Mouse (Mus musculus) heart, postnatal 14 days (tissue): ENCODE measurements at regions not wholly inside any gene's neighbourhood (a gene's known extent, or its start where the extent isn't known, plus 50 kb on each side); places are given as distances from the start of the nearest gene placed in this dataset.

ENCODE experiments used
- DNase-seq, 2 experiments: peaks; one replicate each; pipeline ENCODE4 v3.0.0; 2021 to 2022
- intact Hi-C: fragments of 180-260 bp; cut with DNase I; formaldehyde crosslinking; loops from one replicate; pipeline ENCODE4 v1.15.1; 2025
- microRNA-seq, 2 experiments: library from miRNA; unstranded; fragments of <30 nt; microRNA quantifications; one replicate each; pipeline ENCODE4 v1.2.0; 2021 to 2022

- DNase-seq: no peak
- intact Hi-C loops: no loop called here
Measured at GRCm38 (mm10) chr7:36531559-36531958, 166.4 kb upstream of the Tshz3 start.

DNA sequence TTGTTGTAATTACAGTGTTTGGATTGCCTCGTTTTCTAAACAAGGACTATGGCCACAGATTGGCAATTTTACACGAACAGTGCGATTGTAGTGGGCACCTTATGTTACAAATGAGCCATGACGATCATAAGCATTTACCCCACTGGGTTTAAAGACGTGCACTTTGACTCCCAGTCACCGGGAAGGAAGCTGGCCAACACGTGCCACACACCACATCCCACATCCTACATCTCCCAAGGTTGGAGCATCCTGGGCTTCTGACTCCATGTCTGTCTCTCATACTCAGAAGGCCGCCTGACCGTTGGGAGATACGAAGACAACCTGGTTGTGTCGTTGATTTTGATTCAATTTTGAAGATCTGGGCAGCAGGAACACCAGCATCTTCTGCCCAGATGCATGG is 159.8 kb upstream of the Tshz3 start:
- intact Hi-C loops: no loop called here
- no peak for DNase-seq

- DNase-seq: no peak
- intact Hi-C loops: no loop called here
Measured at GRCm38 (mm10) chr7:36548007-36548406, 149.9 kb upstream of the Tshz3 start.

DNA sequence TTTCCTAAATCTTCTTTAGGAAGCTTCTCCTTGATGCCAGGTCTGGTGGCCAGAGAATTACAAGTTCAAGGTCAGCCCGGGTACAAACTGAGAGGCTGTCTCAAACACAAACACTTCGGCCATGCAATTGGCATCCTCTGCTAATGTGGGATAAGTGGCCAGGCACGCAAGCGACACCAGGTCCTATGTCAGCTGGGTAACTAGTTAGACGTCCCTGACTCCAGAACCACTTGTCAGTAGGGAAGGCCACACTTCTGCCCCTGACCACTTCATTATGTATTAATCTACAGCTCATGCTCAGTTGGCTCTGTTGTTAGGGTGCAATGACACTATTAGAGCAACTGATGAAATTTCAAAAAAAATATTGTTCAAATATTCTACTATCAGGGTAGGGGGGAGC is 149.5 kb upstream of the Tshz3 start:
- no peak for DNase-seq
- intact Hi-C loops: no loop called here

DNA sequence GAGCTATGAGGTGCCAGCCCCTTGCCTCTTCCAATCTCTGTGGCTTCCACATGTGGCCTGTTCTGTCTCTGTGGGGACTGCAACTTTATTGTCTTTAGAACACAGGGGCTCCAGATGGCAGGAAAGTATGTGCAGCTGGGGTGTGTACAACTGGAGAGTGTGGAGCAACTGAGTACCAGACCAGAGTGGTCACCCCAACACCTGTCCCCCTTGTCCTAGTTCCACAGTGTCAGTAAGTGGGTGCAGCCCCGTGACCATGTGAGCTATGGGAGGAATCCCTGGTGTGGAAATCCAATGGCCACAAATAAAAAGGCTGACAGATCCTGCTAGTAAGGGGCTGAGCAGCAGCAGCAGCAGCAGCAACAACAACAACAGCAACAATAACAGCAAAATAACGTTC is 126.9 kb upstream of the Tshz3 start:
- DNase-seq: no peak
- intact Hi-C loops: no loop called here

- intact Hi-C loops: no loop called here
- DNase-seq: no peak
Measured at GRCm38 (mm10) chr7:36582074-36582473, 115.8 kb upstream of the Tshz3 start.

DNA sequence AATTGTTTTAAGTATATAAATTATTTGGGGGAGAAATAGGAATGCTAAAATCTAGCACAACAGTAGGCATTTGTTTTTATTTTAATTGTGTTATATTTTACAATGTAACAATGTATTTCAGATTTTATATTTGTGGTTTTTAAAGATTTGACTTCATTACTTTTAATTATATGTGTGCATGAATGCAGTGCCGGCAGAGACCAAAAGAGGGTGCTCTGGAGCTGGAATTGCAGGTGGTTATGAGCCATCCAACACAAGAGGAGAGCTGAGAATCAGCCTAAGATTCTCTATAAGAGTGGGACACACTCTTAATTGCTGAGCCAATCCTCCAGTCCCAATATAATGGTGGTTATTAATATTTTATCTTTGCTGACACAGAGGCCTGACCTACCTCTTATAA is 112.9 kb upstream of the Tshz3 start:
- no peak for DNase-seq
- intact Hi-C loops: no loop called here

- intact Hi-C loops: no loop called here
- no peak for DNase-seq
Measured at GRCm38 (mm10) chr7:36591496-36591895, 106.4 kb upstream of the Tshz3 start.

DNA sequence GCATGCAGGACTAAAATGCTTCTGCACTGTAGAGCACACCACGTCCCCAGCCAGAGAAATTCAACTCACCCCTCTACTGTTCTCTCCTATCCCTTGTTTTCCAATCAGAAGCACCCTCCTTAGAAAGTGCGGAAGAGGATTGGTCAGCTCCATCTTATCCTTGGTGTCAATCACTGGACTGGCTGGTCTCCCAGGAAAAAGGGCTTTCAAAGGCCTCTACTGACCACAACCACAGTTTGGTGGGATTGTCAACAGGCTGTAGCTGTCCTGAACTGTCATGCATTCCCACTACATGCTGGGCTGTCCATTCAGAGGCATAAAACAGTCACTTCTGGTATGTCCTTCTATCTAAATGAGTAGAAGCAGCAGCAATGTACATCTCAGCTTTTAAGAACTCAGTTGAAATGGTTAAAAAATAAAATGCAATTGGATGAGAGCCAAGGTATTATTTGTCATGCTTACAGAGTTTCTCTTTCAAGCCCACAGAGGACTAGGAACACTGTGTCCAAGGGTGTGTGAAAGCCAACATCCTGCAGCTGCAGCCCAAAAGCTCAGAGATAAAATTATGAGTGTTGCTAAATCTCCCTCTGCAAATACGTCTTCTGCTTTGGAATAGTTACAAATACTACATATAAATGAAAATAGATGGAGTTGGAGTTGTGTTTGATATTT is 101.2 kb upstream of the Tshz3 start:
- DNase-seq: peak; percentile 29 to 35
- intact Hi-C loops: no loop called here

DNA sequence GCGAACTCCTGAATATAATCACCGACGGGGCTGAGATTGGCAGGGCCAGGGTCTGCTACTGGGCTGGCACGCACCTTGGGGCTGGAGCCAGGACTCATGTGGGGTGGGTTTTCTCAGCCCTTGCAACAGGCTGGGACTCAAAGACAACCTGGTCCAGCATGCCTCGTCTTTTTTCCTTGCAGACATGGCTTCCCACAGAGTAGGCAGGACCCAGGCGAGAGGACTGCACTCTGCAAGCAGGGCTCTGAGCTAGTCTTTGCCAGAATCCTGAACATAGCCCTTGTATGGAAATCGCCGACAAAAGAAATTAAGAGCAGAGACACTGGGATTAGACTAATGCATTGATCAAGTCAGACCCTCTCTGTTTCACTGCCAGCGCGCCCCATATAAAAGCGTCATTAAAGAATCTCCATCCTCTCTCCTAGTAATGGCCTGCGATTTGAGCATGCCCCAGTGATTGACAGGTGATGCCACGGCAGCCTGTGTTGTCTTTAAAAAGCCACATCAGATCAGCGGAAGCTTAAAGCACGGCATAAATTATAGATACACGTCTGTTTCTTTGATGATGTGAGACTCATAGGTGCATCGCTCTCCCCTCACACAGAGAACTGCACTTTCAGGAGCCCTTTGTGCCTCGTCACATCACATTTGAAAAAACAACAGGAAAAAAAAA is 92.8 kb upstream of the Tshz3 start:
- intact Hi-C loops: no loop called here
- DNase-seq: no peak

GRCm38 (mm10) chr7:36620256-36620655 is 77.7 kb upstream of the Tshz3 start:
- no peak for DNase-seq
- intact Hi-C loops: no loop called here

DNA sequence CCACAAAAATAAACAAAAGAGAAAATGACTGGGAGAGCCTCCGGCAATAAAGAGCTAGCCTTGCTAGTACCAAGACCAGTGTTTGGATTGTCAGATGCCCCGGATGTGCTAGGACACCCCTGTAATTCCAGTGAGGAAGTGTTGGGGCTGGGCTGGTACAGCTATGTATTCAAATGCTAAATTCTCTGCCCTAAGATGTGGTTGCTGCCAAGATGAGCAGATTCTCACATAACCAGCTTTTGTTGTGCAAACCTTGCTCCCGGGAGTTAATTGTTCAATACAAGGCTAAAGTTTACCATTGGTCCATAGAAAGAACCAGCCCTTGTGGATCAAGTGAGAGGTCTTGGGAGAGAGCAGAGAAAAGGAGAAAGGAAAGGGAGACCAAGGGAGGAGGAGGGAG is 53.7 kb upstream of the Tshz3 start:
- intact Hi-C loops: no loop called here
- no peak for DNase-seq

Small RNA genes in the stretch of these regions (microRNA-seq; reads per million reads assigned to microRNA genes)
- gene Gm25247: 0 reads per million in 2 experiments
